Mouse (Mus musculus) lung, postnatal 0 days (tissue): ENCODE data around the gene Cep131. TPM values are rescaled to one million over a fixed set of nuclear protein-coding genes. Genes with fewer than 3 reads are reported as not detected.

Experiments used
- ATAC-seq: fragments of 200-750 bp; cut with Nextera tagmentation; 2 replicates; pipeline ENCODE4 v1.8.0; 2017; ENCODE audit warnings: moderate library complexity
- DNase-seq: peaks from one replicate; pipeline ENCODE4 v3.0.0-alpha.2; 2016; ENCODE audit warnings: low spot score
- H3K27ac ChIP-seq: fragments of 300-500 bp; sonication (generic); 2 replicates; pipeline ENCODE4 v1.5.1; 2014; ENCODE audit warnings: antibody characterized with exemption, mild to moderate bottlenecking, low read length, mixed read lengths
- H3K27me3 ChIP-seq: fragments of 300-500 bp; sonication (generic); replicated peaks from 2 replicates; pipeline ENCODE4 v1.6.1; 2014; ENCODE audit warnings: low read length, mixed read lengths; ENCODE audit not compliant: insufficient read depth
- H3K36me3 ChIP-seq: fragments of 300-500 bp; sonication (generic); 2 replicates; pipeline ENCODE4 v1.6.1; 2014; ENCODE audit warnings: low read length, mixed read lengths; ENCODE audit not compliant: insufficient read depth
- H3K4me1 ChIP-seq: fragments of 300-500 bp; sonication (generic); 2 replicates; pipeline ENCODE4 v1.6.1; 2014; ENCODE audit warnings: antibody characterized with exemption, low read depth, low read length, mixed read lengths; ENCODE audit not compliant: insufficient read depth
- H3K4me2 ChIP-seq: fragments of 300-500 bp; sonication (generic); replicated peaks from 2 replicates; pipeline ENCODE4 v1.6.1; 2014; ENCODE audit warnings: low read depth, mild to moderate bottlenecking, low read length, moderate library complexity, mixed read lengths
- H3K4me3 ChIP-seq: fragments of 300-500 bp; sonication (generic); 2 replicates; pipeline ENCODE4 v1.5.1; 2014; ENCODE audit warnings: low read depth, low read length
- H3K9ac ChIP-seq: fragments of 300-500 bp; sonication (generic); replicated peaks from 2 replicates; pipeline ENCODE4 v1.6.1; 2014; ENCODE audit warnings: low read depth, mild to moderate bottlenecking
- H3K9me3 ChIP-seq: fragments of 300-500 bp; sonication (generic); 2 replicates; pipeline ENCODE4 v1.6.1; 2016; ENCODE audit warnings: low read length, mixed read lengths
- CTCF ChIP-seq: IDR thresholded peaks from 2 replicates; pipeline ENCODE4 v1.5.1; 2016; ENCODE audit warnings: antibody characterized with exemption, mild to moderate bottlenecking
- EP300 ChIP-seq: IDR thresholded peaks from 2 replicates; pipeline ENCODE4 v1.6.1; 2016; ENCODE audit warnings: antibody characterized with exemption, mild to moderate bottlenecking, control low read depth
- WGBS: fragments of 180-500 bp; shearing (Covaris S2); extraction: QIAGEN DNeasy Blood & Tissue Kit; methylation state at CpG from one replicate; pipeline ENCODE4 v1.1.7; 2014; 5-methylcytosine and 5-hydroxymethylcytosine counted together
- polyA plus RNA-seq: library from polyadenylated mRNA; unstranded; fragments of >200 nt; fragmentation: Nextera tagmentation; extraction: Ambion mirVana; gene quantifications from 2 replicates; pipeline ENCODE4 v1.2.1, GENCODE M21; 2015

Cep131 gene
- polyA plus RNA-seq, 1 experiment from 2014 or later = 7.6 TPM

- Histone ChIP-seq H3K27me3 (no peaks in the 10 kb centered on the region), H3K4me2 (no peak overlapping the region), H3K9me3 (no peaks in the 10 kb centered on the region), H3K27ac (no peak overlapping the region), H3K9ac (no peak overlapping the region), H3K36me3 (peaks cover 7% of the 10 kb centered on the region; the same call in 1 of the 2 replicates), H3K4me1 (no peaks in the 10 kb centered on the region), H3K4me3 (no peak overlapping the region)
- 93% methylated on average over 24 of the region's 27 CpGs for whole genome bisulfite sequencing
- DNase-seq = no peak
- no peak for TF ChIP-seq CTCF
- no peak for TF ChIP-seq EP300
- no peak for ATAC-seq
Observed at GRCm38 (mm10) chr11:120070286-120070930, 16.2 kb downstream of the Cep131 start.

- 40% methylated on average over 11 of the region's 11 CpGs for WGBS
- Histone ChIP-seq H3K27me3 (no peaks in the 10 kb centered on the region), H3K36me3 (peaks cover 7% of the 10 kb centered on the region; the same call in 1 of the 2 replicates), H3K27ac (no peak overlapping the region), H3K9ac (no peak overlapping the region), H3K4me3 (no peak overlapping the region), H3K4me2 (no peak overlapping the region), H3K9me3 (no peaks in the 10 kb centered on the region), H3K4me1 (no peaks in the 10 kb centered on the region)
- no peak for ATAC-seq
- TF ChIP-seq EP300 = no peak
- TF ChIP-seq CTCF = no peak
- no peak for DNase-seq
Observed at GRCm38 (mm10) chr11:120069261-120069660, 17.4 kb downstream of the Cep131 start.

GRCm38 (mm10) chr11:120067834-120068233 is 18.8 kb downstream of the Cep131 start:
- DNase-seq = peak; percentile 21
- Histone ChIP-seq H3K4me3 (no peak overlapping the region), H3K27me3 (no peaks in the 10 kb centered on the region), H3K4me2 (no peak overlapping the region), H3K9ac (no peak overlapping the region), H3K9me3 (no peaks in the 10 kb centered on the region), H3K27ac (no peak overlapping the region), H3K4me1 (no peaks in the 10 kb centered on the region), H3K36me3 (peaks cover 7% of the 10 kb centered on the region; the same call in 1 of the 2 replicates)
- peak; percentile 35; the same call in 1 of the 2 replicates for ATAC-seq
- TF ChIP-seq EP300 = no peak
- peak; percentile 63 for TF ChIP-seq CTCF
- WGBS = 64% methylated on average over 17 of the region's 17 CpGs

GRCm38 (mm10) chr11:120065291-120065690 is 21.3 kb downstream of the Cep131 start:
- TF ChIP-seq CTCF (peak; percentile 90), EP300 (no peak)
- peak; percentile 81 for DNase-seq
- no peak overlapping the region for H3K4me2 ChIP-seq
- peak; percentile 73 for ATAC-seq
- 33% methylated on average over 10 of the region's 10 CpGs for WGBS
- no peaks in the 10 kb centered on the region for H3K9me3 ChIP-seq
- no peak overlapping the region for H3K4me3 ChIP-seq
- peaks cover 3% of the 10 kb centered on the region; the same call in 1 of the 2 replicates for H3K36me3 ChIP-seq
- H3K9ac ChIP-seq = no peak overlapping the region
- no peaks in the 10 kb centered on the region for H3K27me3 ChIP-seq
- H3K27ac ChIP-seq = no peak overlapping the region
- H3K4me1 ChIP-seq = no peaks in the 10 kb centered on the region

- WGBS = 92% methylated on average over 11 of the region's 11 CpGs
- H3K9ac ChIP-seq = no peak overlapping the region
- H3K4me2 ChIP-seq = no peak overlapping the region
- no peak overlapping the region for H3K4me3 ChIP-seq
- no peaks in the 10 kb centered on the region for H3K36me3 ChIP-seq
- no peak overlapping the region for H3K27ac ChIP-seq
- DNase-seq (no peak), ATAC-seq (no peak)
- H3K4me1 ChIP-seq = no peaks in the 10 kb centered on the region
- no peaks in the 10 kb centered on the region for H3K9me3 ChIP-seq
- TF ChIP-seq CTCF (no peak), EP300 (no peak)
- no peaks in the 10 kb centered on the region for H3K27me3 ChIP-seq
Observed at GRCm38 (mm10) chr11:120064668-120065040, 22.0 kb downstream of the Cep131 start.

GRCm38 (mm10) chr11:120064006-120064667 is 22.5 kb downstream of the Cep131 start:
- H3K4me1 ChIP-seq = no peaks in the 10 kb centered on the region
- TF ChIP-seq EP300 (no peak), CTCF (no peak)
- no peak overlapping the region for H3K4me2 ChIP-seq
- 78% methylated on average over 13 of the region's 13 CpGs for WGBS
- H3K27me3 ChIP-seq = no peaks in the 10 kb centered on the region
- DNase-seq (no peak), ATAC-seq (no peak)
- H3K9ac ChIP-seq = no peak overlapping the region
- no peaks in the 10 kb centered on the region for H3K9me3 ChIP-seq
- H3K4me3 ChIP-seq = no peak overlapping the region
- no peaks in the 10 kb centered on the region for H3K36me3 ChIP-seq
- no peak overlapping the region for H3K27ac ChIP-seq
